Mouse (Mus musculus) bone marrow, adult 2 months (tissue): Measurements from ENCODE around the gene Faf1. TPM values are rescaled to one million over a fixed set of nuclear protein-coding genes. Genes with fewer than 3 reads are reported as not detected.

Experiments
- H3K27ac ChIP-seq: fragments of 200-500 bp; 2 replicates; pipeline ENCODE4 v1.5.1; 2012; ENCODE audit warnings: low read depth, mild to moderate bottlenecking, control low read depth, inconsistent platforms, low read length; ENCODE audit not compliant: control insufficient read depth, poor library complexity, insufficient read depth
- H3K4me1 ChIP-seq: fragments of 200-500 bp; 2 replicates; pipeline ENCODE4 v1.6.1; 2011; ENCODE audit warnings: low read length; ENCODE audit not compliant: control insufficient read depth, insufficient read depth
- H3K4me3 ChIP-seq: fragments of 200-500 bp; replicated peaks from 2 replicates; pipeline ENCODE3; 2011; ENCODE audit warnings: mild to moderate bottlenecking, low read depth, low read length, control low read depth; ENCODE audit not compliant: control insufficient read depth
- CTCF ChIP-seq: fragments of 200-500 bp; IDR thresholded peaks from 2 replicates; pipeline ENCODE4 v1.5.1; 2011; ENCODE audit warnings: low read length, control low read depth; ENCODE audit not compliant: control insufficient read depth, insufficient read depth
- POLR2A ChIP-seq: fragments of 200-500 bp; IDR thresholded peaks from 2 replicates; pipeline ENCODE4 v1.6.1; 2011; ENCODE audit warnings: low read depth, mild to moderate bottlenecking, control low read depth, low read length, borderline replicate concordance; ENCODE audit not compliant: control insufficient read depth
- WGBS: fragments of 180-500 bp; shearing (Covaris S2); methylation state at CpG from one replicate; pipeline ENCODE4 v1.1.7; 2018; 5-methylcytosine and 5-hydroxymethylcytosine counted together
- polyA plus RNA-seq: library from polyadenylated mRNA; stranded (reverse); fragments of >200 nt; gene quantifications from 2 replicates; pipeline ENCODE4 v1.2.4, GENCODE M21; 2011; ENCODE audit warnings: low replicate concordance; ENCODE audit not compliant: missing spikeins, insufficient read depth, insufficient read length

Gene Faf1
- polyA plus RNA-seq, 1 experiment: 22.5 TPM

DNA sequence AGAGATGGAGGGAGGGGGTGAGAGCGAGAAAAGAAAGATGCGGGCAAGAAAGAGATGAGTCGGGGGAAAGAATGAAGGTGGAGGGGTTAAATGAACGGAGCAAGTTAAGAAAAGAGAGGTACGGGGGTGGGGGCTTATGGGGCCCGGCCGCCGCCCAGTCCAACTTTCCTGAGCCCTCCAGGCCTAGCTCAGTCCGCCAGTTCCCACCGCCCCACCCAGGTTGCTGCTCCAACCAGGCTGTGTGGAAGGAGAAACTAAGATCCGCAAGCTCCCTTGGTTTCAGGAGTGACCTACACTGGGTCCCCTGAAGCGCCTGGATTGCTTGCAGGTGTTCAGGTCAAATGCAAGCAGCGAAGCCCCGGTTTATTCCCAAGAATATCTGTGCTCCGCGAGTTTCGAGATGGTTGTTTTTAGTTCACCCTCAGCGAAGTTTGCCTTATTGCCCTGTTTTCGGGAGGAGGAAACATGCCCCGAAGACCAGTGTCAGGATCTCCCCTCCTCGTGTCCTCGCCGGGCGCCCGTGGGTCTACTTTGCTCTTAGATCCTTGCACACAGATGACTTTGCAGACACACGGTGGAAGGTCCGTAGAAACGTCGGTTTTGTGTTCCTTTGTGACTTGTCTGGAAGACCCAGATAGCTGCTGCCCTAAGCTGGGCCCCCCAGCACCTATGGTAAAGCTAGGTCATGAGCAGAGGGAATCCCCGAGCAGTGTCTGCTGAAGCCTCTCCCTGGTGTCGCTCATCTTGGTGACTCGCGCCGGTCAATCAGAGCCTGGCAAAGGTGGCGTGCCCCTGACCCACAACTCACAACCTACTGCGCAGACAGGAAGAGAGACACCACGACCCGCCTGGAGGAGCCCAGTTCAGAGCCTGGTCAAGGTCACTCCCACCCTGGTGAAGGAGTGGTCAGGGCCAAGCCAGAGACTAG lies 308.4 kb downstream of the Faf1 start:
- H3K4me1 ChIP-seq: no peaks in the 10 kb centered on the region
- WGBS: 9% methylated on average over 38 of the region's 38 CpGs
- no peak overlapping the region for H3K27ac ChIP-seq
- TF ChIP-seq POLR2A (no peak), CTCF (no peak)
- no peak overlapping the region for H3K4me3 ChIP-seq

DNA sequence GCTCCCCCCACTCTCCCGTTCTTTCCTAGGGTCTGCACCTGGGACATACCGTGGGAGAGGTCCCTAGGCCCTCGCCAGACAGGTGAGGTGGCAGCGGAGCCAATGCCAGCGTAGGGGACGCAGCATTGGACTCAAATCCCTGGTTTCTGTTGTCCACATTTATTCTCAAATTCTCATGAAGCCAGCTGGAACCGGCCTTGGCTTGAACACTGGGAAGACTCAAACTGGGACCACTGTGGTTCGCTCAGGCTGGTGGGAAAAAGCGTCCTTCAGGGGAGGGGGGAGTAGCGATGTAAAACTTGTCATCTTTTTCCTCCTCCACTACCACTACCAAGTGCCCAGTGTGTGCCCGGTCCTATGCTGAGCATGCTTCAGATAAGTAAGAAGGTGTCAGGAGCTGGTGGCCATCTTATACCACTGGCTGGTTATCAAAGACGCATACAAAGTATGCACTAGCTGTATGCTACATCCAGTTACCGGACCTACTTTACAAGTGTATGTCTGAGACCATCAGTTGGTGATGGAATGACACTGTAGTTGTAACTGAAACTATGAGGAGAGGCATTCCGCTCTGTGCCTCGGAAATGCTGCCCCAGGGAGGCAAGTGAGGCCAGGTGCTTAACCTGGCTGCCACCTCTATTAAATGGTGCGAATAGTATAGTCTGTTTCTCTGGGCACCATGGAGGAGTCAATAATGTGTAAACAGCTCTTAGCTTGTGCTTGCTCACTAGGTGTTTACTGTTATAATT lies 309.2 kb downstream of the Faf1 start:
- TF ChIP-seq CTCF: no peak
- TF ChIP-seq POLR2A: no peak
- 16% methylated on average over 16 of the region's 16 CpGs for WGBS
- Histone ChIP-seq H3K4me3 (no peak overlapping the region), H3K27ac (no peak overlapping the region), H3K4me1 (no peaks in the 10 kb centered on the region)

DNA sequence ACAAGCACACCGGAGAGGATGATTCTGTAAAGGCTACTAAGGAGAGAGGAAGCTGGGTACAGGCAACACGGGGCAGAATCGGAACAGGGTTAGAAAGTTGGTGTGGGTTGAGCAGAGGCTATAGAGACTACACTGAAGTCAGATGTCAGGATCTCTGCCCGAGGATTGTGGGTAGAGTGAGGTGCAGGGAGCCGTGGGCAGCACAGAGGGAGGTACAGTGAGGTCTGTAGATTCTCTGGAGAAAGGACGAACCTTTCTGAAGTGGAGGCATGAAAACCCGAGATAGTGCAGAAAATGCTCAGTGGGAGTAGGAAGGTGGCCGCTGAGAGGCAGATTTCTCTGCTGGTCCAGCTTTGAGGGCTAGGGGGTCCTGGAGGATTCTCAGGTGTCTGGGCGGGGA lies 309.9 kb downstream of the Faf1 start:
- TF ChIP-seq POLR2A (no peak), CTCF (no peak)
- no peak overlapping the region for H3K4me3 ChIP-seq
- H3K4me1 ChIP-seq: no peaks in the 10 kb centered on the region
- no peak overlapping the region for H3K27ac ChIP-seq
- WGBS: 6% methylated on average over 9 of the region's 9 CpGs

DNA sequence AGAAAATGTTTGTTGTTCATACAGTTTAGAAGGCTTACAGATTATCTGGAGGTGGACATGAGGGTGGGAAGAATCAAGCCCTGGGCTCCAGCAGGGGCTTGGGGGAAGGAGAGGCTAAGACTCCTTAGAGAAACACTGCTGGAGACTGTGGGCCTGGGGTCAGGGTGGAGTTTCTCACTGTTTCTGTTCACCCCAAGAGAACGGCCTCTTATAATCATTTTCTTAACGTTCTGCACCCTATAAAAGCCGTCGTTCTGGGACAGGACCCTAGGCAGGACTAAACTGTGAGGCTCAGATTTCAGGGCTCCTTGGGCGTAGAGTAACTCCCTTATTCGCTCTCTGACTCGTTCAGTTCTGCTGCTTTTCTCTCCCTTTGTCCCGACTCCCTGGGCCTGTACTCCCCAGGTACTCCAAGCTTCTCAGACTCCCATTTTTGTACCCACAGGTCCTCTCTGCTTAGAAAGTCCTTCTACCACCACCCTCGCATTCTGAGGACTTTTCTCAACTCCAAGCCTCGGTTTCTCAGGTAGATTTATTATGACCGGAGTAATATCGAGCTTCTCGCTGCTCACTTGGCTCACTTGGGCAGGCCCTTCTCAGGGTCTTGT lies 310.5 kb downstream of the Faf1 start:
- WGBS: 18% methylated on average over 13 of the region's 13 CpGs
- no peak for TF ChIP-seq CTCF
- no peak for TF ChIP-seq POLR2A
- no peak overlapping the region for H3K27ac ChIP-seq

DNA sequence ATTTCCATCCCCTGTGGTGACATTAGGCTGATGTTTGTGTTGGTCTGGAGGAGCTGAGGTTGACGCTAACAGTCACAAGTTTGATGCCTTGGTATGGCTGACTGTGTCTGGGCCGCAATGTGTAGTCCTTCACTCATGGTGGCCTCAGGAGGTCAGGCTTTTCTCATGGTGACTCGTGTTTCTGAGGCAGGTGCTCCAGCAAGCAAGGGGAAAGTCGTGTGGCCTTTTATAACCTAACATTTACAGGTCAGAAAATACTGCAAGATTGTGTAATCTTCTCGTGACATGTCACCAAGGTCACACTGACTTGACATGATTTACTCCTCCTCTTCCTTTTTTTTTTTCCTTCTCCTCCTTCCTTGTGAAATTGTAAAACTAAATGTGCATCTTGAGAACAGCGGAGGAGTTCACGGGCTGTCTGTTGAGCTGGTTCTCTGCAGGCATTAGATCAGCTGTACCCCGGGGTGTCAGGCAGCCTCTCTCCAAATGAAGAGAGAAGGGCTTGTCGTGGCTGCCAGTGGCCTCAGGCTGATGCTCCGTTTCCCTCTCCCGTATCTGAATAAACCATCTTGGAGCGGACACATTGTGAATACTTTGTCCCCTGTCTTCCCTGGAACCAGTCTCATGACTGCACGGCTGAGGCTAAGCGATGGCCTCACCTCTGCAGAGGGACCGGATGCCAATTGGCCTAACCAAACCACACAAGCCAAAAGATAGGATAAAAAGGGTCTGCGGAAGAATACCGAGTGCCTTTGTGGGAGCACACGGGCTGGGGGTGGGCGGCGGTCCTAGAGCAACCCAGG lies 311.4 kb downstream of the Faf1 start:
- TF ChIP-seq POLR2A (no peak), CTCF (no peak)
- H3K27ac ChIP-seq: no peak overlapping the region
- WGBS: 5% methylated on average over 20 of the region's 20 CpGs
- H3K4me1 ChIP-seq: no peaks in the 10 kb centered on the region
- no peak overlapping the region for H3K4me3 ChIP-seq

More for the DNA sequence above, 310.5 kb downstream of the Faf1 start:
- H3K4me3 ChIP-seq: no peak overlapping the region
- no peaks in the 10 kb centered on the region for H3K4me1 ChIP-seq

DNA sequence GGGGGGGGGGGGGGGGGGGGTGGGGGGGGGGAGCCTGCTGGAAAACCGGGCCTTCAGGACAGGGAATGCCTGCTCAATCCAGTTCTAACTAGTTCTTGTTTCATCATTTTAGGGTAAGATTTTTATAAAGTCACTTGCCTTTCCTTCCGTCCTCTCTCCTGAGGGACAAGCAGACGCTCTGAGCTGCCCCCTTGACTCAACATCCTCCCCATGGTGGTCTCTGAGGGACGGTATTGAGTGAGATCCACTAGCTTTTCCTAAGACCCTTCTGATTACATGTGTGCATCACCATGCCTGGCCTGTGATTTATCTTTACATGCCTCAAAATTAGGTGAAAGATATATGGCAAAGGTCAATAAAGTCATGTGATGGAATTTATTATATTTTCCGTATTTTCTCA lies 312.0 kb downstream of the Faf1 start:
- 25% methylated on average over 5 of the region's 5 CpGs for WGBS
- no peaks in the 10 kb centered on the region for H3K4me1 ChIP-seq
- TF ChIP-seq POLR2A (no peak), CTCF (no peak)
- no peak overlapping the region for H3K4me3 ChIP-seq
- H3K27ac ChIP-seq: no peak overlapping the region

DNA sequence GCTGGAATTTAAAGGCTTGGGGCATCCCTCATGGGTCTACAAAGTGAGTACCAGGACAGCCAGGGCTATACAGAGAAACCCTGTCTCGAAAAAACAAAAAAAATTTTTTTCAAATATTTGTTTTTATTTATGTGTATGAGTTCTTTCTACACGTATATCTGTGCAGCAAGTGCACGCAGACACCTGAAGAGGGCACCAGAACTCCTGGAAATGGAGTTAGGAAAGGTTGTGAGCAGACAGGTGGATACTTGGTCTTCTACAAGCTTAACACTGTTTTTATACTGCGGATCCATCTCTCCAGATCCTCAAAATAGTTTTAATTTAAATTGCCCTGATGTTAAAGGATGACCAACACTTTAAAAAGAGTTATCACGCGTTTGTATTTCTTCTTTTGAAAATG lies 312.8 kb downstream of the Faf1 start:
- 39% methylated on average over 6 of the region's 6 CpGs for WGBS
- no peak for TF ChIP-seq CTCF
- TF ChIP-seq POLR2A: no peak
- H3K27ac ChIP-seq: no peak overlapping the region

DNA sequence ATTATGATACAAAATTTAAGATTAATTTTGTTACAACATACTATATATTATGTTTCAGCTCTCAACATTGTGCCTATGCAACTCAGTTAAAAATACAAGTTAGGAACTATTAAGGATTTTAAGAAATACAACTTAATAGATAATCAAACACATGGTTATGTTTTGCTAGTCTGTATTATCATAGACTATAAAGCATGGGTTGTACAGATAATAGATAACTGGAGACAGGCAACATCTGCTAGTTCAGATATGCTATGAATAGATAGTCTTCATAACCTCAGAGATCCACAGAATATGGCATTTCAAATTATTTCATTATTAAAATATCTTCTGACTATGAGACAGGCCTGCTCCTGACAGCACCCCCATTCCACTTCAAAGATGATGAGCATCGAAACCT lies 329.7 kb downstream of the Faf1 start:
- Histone ChIP-seq H3K27ac (no peak overlapping the region), H3K4me1 (no peaks in the 10 kb centered on the region), H3K4me3 (no peak overlapping the region)
- 91% methylated on average over 1 of the region's 1 CpGs for WGBS
- no peak for TF ChIP-seq CTCF
- no peak for TF ChIP-seq POLR2A

More for the DNA sequence above, 312.8 kb downstream of the Faf1 start:
- Histone ChIP-seq H3K4me3 (no peak overlapping the region), H3K4me1 (no peaks in the 10 kb centered on the region)

Other genes with a start within 250 kb of the Faf1 start
- gene Rnf11, start 191.9 kb upstream of the Faf1 start, polyA plus RNA-seq: 32.8 and 39.8 TPM in 2 replicates
- not detected in 2 replicates for gene 4930522H14Rik, start 145.3 kb upstream of the Faf1 start, polyA plus RNA-seq
- 24.8 and 35.9 TPM in 2 replicates for gene Cdkn2c, start 9.4 kb upstream of the Faf1 start, polyA plus RNA-seq